Mouse (Mus musculus): Measurements from ENCODE around the gene Hoxb5.

- no peak for TF ChIP-seq GATA1 (IDR thresholded peaks at IDR 0.05; ENCODE audit: low read length)
- no peak for TF ChIP-seq TAL1 (IDR thresholded peaks at IDR 0.05; ENCODE audit: low read length)
These were observed 25.7 kb upstream of the Hoxb5 start for GRCm38 (mm10) chr11:96277151-96278044.

Data from erythroblast, embryonic 14.5 days (primary cell).